Mouse (Mus musculus) hindbrain, postnatal 0 days (tissue): ENCODE measurements around the gene Decr2. TPM values are rescaled to one million over a fixed set of nuclear protein-coding genes. Genes with fewer than 3 reads are reported as not detected.

ENCODE experiments used
- ATAC-seq: fragments of 200-750 bp; cut with Nextera tagmentation; 2 replicates; pipeline ENCODE4 v1.8.0; 2017; ENCODE audit warnings: mild to moderate bottlenecking, moderate TSS enrichment, moderate library complexity
- DNase-seq: peaks from one replicate; pipeline ENCODE4 v3.0.0-alpha.2; 2015; ENCODE audit warnings: low spot score
- H3K27ac ChIP-seq: fragments of 300-500 bp; sonication (generic); 2 replicates; pipeline ENCODE4 v1.5.1; 2014; ENCODE audit warnings: mild to moderate bottlenecking
- H3K27me3 ChIP-seq: fragments of 300-500 bp; sonication (generic); 2 replicates; pipeline ENCODE4 v1.6.1; 2014; ENCODE audit warnings: low read length, mixed read lengths; ENCODE audit not compliant: insufficient read depth
- H3K36me3 ChIP-seq: fragments of 300-500 bp; sonication (generic); 2 replicates; pipeline ENCODE4 v1.6.1; 2014; ENCODE audit warnings: low read length, mixed read lengths; ENCODE audit not compliant: insufficient read depth
- H3K4me1 ChIP-seq: fragments of 300-500 bp; sonication (generic); 2 replicates; pipeline ENCODE4 v1.6.1; 2014; ENCODE audit warnings: antibody characterized with exemption, low read length, mixed read lengths; ENCODE audit not compliant: insufficient read depth
- H3K4me2 ChIP-seq: fragments of 300-500 bp; sonication (generic); 2 replicates; pipeline ENCODE4 v1.6.1; 2014; ENCODE audit warnings: low read depth, mild to moderate bottlenecking, low read length, moderate library complexity, mixed read lengths
- H3K4me3 ChIP-seq: fragments of 300-500 bp; sonication (generic); 2 replicates; pipeline ENCODE4 v1.5.1; 2014; ENCODE audit warnings: low read length
- H3K9ac ChIP-seq: fragments of 300-500 bp; sonication (generic); replicated peaks from 2 replicates; pipeline ENCODE4 v1.6.1; 2014; ENCODE audit warnings: mild to moderate bottlenecking, low read length, moderate library complexity, mixed read lengths
- H3K9me3 ChIP-seq: fragments of 300-500 bp; sonication (generic); 2 replicates; pipeline ENCODE4 v1.6.1; 2016; ENCODE audit warnings: low read length, mixed read lengths
- CTCF ChIP-seq: IDR thresholded peaks from 2 replicates; pipeline ENCODE4 v1.5.1; 2016; ENCODE audit warnings: antibody characterized with exemption, control low read depth, low read depth
- WGBS: fragments of 180-500 bp; shearing (Covaris S2); extraction: QIAGEN DNeasy Blood & Tissue Kit; methylation state at CpG from one replicate; pipeline ENCODE4 v1.1.7; 2014; 5-methylcytosine and 5-hydroxymethylcytosine counted together
- polyA plus RNA-seq: library from polyadenylated mRNA; unstranded; fragments of >200 nt; fragmentation: Nextera tagmentation; extraction: Ambion mirVana; gene quantifications from 2 replicates; pipeline ENCODE4 v1.2.1, GENCODE M21; 2015
- total RNA-seq: library from RNA; depleted of rRNA; stranded (reverse); fragments of >200 nt; gene quantifications from 2 replicates; pipeline ENCODE4 v1.2.3, GENCODE M21; 2014

Decr2 gene
- total and polyA plus RNA-seq, 2 experiments from 2014 or later: 40.6 to 41.1 TPM

- no peaks in the 10 kb centered on the region for H3K4me1 ChIP-seq
- no peak overlapping the region for H3K9ac ChIP-seq
- DNase-seq (no peak), ATAC-seq (no peak)
- no peak overlapping the region for H3K27ac ChIP-seq
- 86% methylated on average over 4 of the region's 4 CpGs for WGBS
- no peak for TF ChIP-seq CTCF
- no peak overlapping the region for H3K4me3 ChIP-seq
- no peak overlapping the region for H3K4me2 ChIP-seq
- 0 out of 2 replicates have a peak, but pooled peaks cover 3% of the 10 kb centered on the region for H3K36me3 ChIP-seq
- no peaks in the 10 kb centered on the region for H3K27me3 ChIP-seq
- no peaks in the 10 kb centered on the region for H3K9me3 ChIP-seq
Measured at GRCm38 (mm10) chr17:26052706-26053105, 37.4 kb downstream of the Decr2 start.

- H3K27me3 ChIP-seq: no peaks in the 10 kb centered on the region
- H3K36me3 ChIP-seq: no peaks in the 10 kb centered on the region
- no peaks in the 10 kb centered on the region for H3K9me3 ChIP-seq
- H3K4me3 ChIP-seq: no peak overlapping the region
- no peak for TF ChIP-seq CTCF
- DNase-seq: no peak
- H3K9ac ChIP-seq: no peak overlapping the region
- 0 out of 2 replicates have a peak, but pooled peaks cover under 1% of the 10 kb centered on the region for H3K4me1 ChIP-seq
- no peak overlapping the region for H3K27ac ChIP-seq
- ATAC-seq: no peak
- no peak overlapping the region for H3K4me2 ChIP-seq
- 89% methylated on average over 4 of the region's 4 CpGs for WGBS
Measured at GRCm38 (mm10) chr17:26052074-26052473, 38.1 kb downstream of the Decr2 start.

GRCm38 (mm10) chr17:26048118-26048517, 42.0 kb downstream of the Decr2 start:
- DNase-seq (no peak), ATAC-seq (no peak)
- H3K4me1 ChIP-seq: 0 out of 2 replicates have a peak, but pooled peaks cover 14% of the 10 kb centered on the region
- no peak overlapping the region for H3K4me3 ChIP-seq
- H3K9me3 ChIP-seq: no peaks in the 10 kb centered on the region
- TF ChIP-seq CTCF: no peak
- H3K27me3 ChIP-seq: no peaks in the 10 kb centered on the region
- H3K36me3 ChIP-seq: no peaks in the 10 kb centered on the region
- no peak overlapping the region for H3K9ac ChIP-seq
- WGBS: 90% methylated on average over 8 of the region's 8 CpGs
- H3K27ac ChIP-seq: no peak overlapping the region
- no peak overlapping the region for H3K4me2 ChIP-seq

- WGBS: 47% methylated on average over 10 of the region's 10 CpGs
- DNase-seq: peak; percentile 22
- no peak overlapping the region for H3K4me3 ChIP-seq
Measured at GRCm38 (mm10) chr17:26046253-26046997, 43.7 kb downstream of the Decr2 start.

GRCm38 (mm10) chr17:26045285-26045684, 44.9 kb downstream of the Decr2 start:
- Histone ChIP-seq H3K36me3 (no peaks in the 10 kb centered on the region), H3K9ac (no peak overlapping the region), H3K27ac (peak overlapping the region; percentile 3; the same call in 1 of the 2 replicates), H3K4me3 (no peak overlapping the region), H3K4me1 (peaks cover 26% of the 10 kb centered on the region), H3K9me3 (no peaks in the 10 kb centered on the region), H3K27me3 (no peaks in the 10 kb centered on the region), H3K4me2 (no peak overlapping the region)
- 20% methylated on average over 4 of the region's 4 CpGs for WGBS
- TF ChIP-seq CTCF: no peak
- DNase-seq (peak; percentile 67), ATAC-seq (peak; percentile 28; the same call in 1 of the 2 replicates)

More at GRCm38 (mm10) chr17:26046253-26046997, 43.7 kb downstream of the Decr2 start:
- no peak for TF ChIP-seq CTCF
- Histone ChIP-seq H3K36me3 (no peaks in the 10 kb centered on the region), H3K9ac (no peak overlapping the region), H3K4me1 (peaks cover 24% of the 10 kb centered on the region), H3K27me3 (no peaks in the 10 kb centered on the region), H3K4me2 (no peak overlapping the region), H3K27ac (peak overlapping the region; percentile 51; the same call in 1 of the 2 replicates), H3K9me3 (no peaks in the 10 kb centered on the region)
- no peak for ATAC-seq

- Histone ChIP-seq H3K9ac (0 out of 2 replicates have a peak overlapping the region, but pooled peaks have one; percentile 28), H3K9me3 (no peaks in the 10 kb centered on the region), H3K4me3 (no peak overlapping the region), H3K4me1 (peaks cover 26% of the 10 kb centered on the region), H3K27ac (peak overlapping the region; percentile 93), H3K27me3 (no peaks in the 10 kb centered on the region), H3K36me3 (no peaks in the 10 kb centered on the region; the same call in 1 of the 2 replicates), H3K4me2 (peak overlapping the region; percentile 30)
- ATAC-seq (peak; percentile 92), DNase-seq (peak; percentile 92)
- WGBS: 24% methylated on average over 5 of the region's 5 CpGs
- TF ChIP-seq CTCF: peak; percentile 56
Measured at GRCm38 (mm10) chr17:26043249-26043636, 46.9 kb downstream of the Decr2 start.
